Mouse (Mus musculus): Measurements from ENCODE around the gene Echs1.

Gene Echs1

GRCm38 (mm10) chr7:140060936-140061831, 55.1 kb downstream of the Echs1 start:
- H3K36me3 ChIP-seq (ENCODE audit: control insufficient read depth, insufficient read depth, low read length, poor library complexity, severe bottlenecking): no peaks in the 10 kb centered on the region
- peaks cover 4% of the 10 kb centered on the region for H3K27me3 ChIP-seq (ENCODE audit: control insufficient read depth, insufficient read depth, low read length, poor library complexity, severe bottlenecking)
- DNase-seq (ENCODE audit: low read depth, low spot score): no peak

GRCm38 (mm10) chr7:140059601-140060000, 56.7 kb downstream of the Echs1 start:
- no peak for DNase-seq (ENCODE audit: low read depth, low spot score)
- peaks cover 4% of the 10 kb centered on the region for H3K27me3 ChIP-seq (ENCODE audit: control insufficient read depth, insufficient read depth, low read length, poor library complexity, severe bottlenecking)
- no peaks in the 10 kb centered on the region for H3K36me3 ChIP-seq (ENCODE audit: control insufficient read depth, insufficient read depth, low read length, poor library complexity, severe bottlenecking)

- DNase-seq (ENCODE audit: low read depth, low spot score): no peak
- peaks cover 4% of the 10 kb centered on the region for H3K27me3 ChIP-seq (ENCODE audit: control insufficient read depth, insufficient read depth, low read length, poor library complexity, severe bottlenecking)
- H3K36me3 ChIP-seq (ENCODE audit: control insufficient read depth, insufficient read depth, low read length, poor library complexity, severe bottlenecking): no peaks in the 10 kb centered on the region
Measured at GRCm38 (mm10) chr7:140058528-140058927, 57.7 kb downstream of the Echs1 start.

GRCm38 (mm10) chr7:140057413-140058407, 58.6 kb downstream of the Echs1 start:
- DNase-seq (ENCODE audit: low read depth, low spot score): no peak
- Histone ChIP-seq H3K27me3 (ENCODE audit: control insufficient read depth, insufficient read depth, low read length, poor library complexity, severe bottlenecking) (peaks cover 4% of the 10 kb centered on the region), H3K36me3 (ENCODE audit: control insufficient read depth, insufficient read depth, low read length, poor library complexity, severe bottlenecking) (no peaks in the 10 kb centered on the region)
